Mouse (Mus musculus) ES-E14 (cell line): ENCODE data around the gene Psmf1.

Experiments
- CHD2 ChIP-seq: IDR thresholded peaks from 2 replicates; pipeline ENCODE4 v1.6.1; 2014; ENCODE audit warnings: mild to moderate bottlenecking, low read depth, low read length, inconsistent platforms
- HCFC1 ChIP-seq: IDR thresholded peaks from 2 replicates; pipeline ENCODE4 v1.6.1; 2012; ENCODE audit warnings: low read length, inconsistent platforms, borderline replicate concordance; ENCODE audit not compliant: insufficient read depth
- MAFK ChIP-seq: IDR thresholded peaks from 2 replicates; pipeline ENCODE4 v1.6.1; 2014; ENCODE audit warnings: mild to moderate bottlenecking, low read depth, low read length, inconsistent platforms; ENCODE audit not compliant: insufficient read depth
- ZC3H11A ChIP-seq: IDR thresholded peaks from 2 replicates; pipeline ENCODE4 v1.6.1; 2012; ENCODE audit warnings: low read depth, mild to moderate bottlenecking, inconsistent platforms, low read length, borderline replicate concordance
- ZNF384 ChIP-seq: IDR thresholded peaks from 2 replicates; pipeline ENCODE4 v1.6.1; 2012; ENCODE audit warnings: low read depth, low read length, inconsistent platforms

- TF ChIP-seq HCFC1 (no peak), ZC3H11A (no peak), ZNF384 (no peak), CHD2 (no peak), MAFK (no peak)
Measured at GRCm38 (mm10) chr2:151733151-151733865, 10.7 kb downstream of the Psmf1 start.
